Mouse (Mus musculus) thymus, adult 2 months (tissue): Measurements from ENCODE around the gene Hipk1. TPM values are rescaled to one million over a fixed set of nuclear protein-coding genes. Genes with fewer than 3 reads are reported as not detected.

Experiments
- DNase-seq: peaks from one replicate; pipeline ENCODE4 v3.0.0; 2021
- H3K27ac ChIP-seq: fragments of 200-500 bp; 2 replicates; pipeline ENCODE4 v1.5.1; 2012; ENCODE audit warnings: low read length, control low read depth; ENCODE audit not compliant: control insufficient read depth, insufficient read depth
- H3K27me3 ChIP-seq: fragments of 200-500 bp; 2 replicates; pipeline ENCODE4 v1.6.1; 2012; ENCODE audit warnings: mild to moderate bottlenecking, low read length, moderate library complexity, mixed read lengths; ENCODE audit not compliant: control insufficient read depth, insufficient read depth
- H3K36me3 ChIP-seq: fragments of 200-500 bp; 2 replicates; pipeline ENCODE4 v1.6.1; 2012; ENCODE audit warnings: mild to moderate bottlenecking, low read length, moderate library complexity; ENCODE audit not compliant: control insufficient read depth, insufficient read depth
- H3K4me1 ChIP-seq: fragments of 200-500 bp; replicated peaks from 2 replicates; pipeline ENCODE4 v1.6.1; 2012; ENCODE audit warnings: low read length; ENCODE audit not compliant: control insufficient read depth, insufficient read depth
- H3K4me3 ChIP-seq: fragments of 200-500 bp; 2 replicates; pipeline ENCODE4 v1.5.1; 2012; ENCODE audit warnings: mild to moderate bottlenecking, low read length, control low read depth, moderate library complexity; ENCODE audit not compliant: control insufficient read depth, insufficient read depth
- CTCF ChIP-seq: fragments of 200-500 bp; IDR thresholded peaks from 2 replicates; pipeline ENCODE4 v1.5.1; 2012; ENCODE audit warnings: mild to moderate bottlenecking, control low read depth, low read length, moderate library complexity, borderline replicate concordance; ENCODE audit not compliant: control insufficient read depth, poor library complexity, insufficient read depth; ENCODE audit errors: extremely low read depth
- POLR2A ChIP-seq: fragments of 200-500 bp; IDR thresholded peaks from 2 replicates; pipeline ENCODE4 v1.6.1; 2012; ENCODE audit warnings: mild to moderate bottlenecking, low read length, control low read depth, moderate library complexity; ENCODE audit not compliant: control insufficient read depth, poor library complexity, insufficient read depth; ENCODE audit errors: extremely low read depth
- WGBS: fragments of 180-500 bp; shearing (Covaris S2); methylation state at CpG from one replicate; pipeline ENCODE4 v1.1.7; 2018; 5-methylcytosine and 5-hydroxymethylcytosine counted together
- polyA plus RNA-seq: library from polyadenylated mRNA; depleted of rRNA; stranded (reverse); fragments of >200 nt; gene quantifications from 2 replicates; pipeline ENCODE4 v1.2.3, GENCODE M21; 2012

The Hipk1 gene
- polyA plus RNA-seq, 1 experiment, result 172 TPM

DNA sequence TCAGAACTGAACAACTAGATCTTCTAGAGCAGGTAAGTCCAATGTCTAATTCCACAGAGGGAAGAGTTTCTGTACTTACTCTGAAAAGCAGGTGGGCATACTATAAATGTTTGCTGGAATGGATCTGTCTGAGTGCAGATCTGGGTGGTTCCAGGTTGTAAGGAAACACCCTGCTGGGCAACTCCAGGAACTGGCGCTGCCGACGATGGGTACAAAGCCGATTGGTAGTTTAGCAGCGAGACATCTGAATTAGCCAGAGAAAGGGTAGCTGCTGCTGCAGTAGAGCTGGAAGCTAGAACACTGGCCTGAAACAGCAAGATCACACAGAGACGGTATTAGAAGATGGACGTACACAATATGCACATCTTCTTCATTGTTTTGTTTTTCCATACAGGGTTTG is 32.9 kb downstream of the Hipk1 start:
- H3K27me3 ChIP-seq, result no peaks in the 10 kb centered on the region
- H3K4me3 ChIP-seq, result no peak overlapping the region
- H3K27ac ChIP-seq, result no peak overlapping the region
- no peak for TF ChIP-seq CTCF
- TF ChIP-seq POLR2A, result no peak
- H3K36me3 ChIP-seq, result peaks cover 95% of the 10 kb centered on the region
- WGBS, result 97% methylated on average over 7 of the region's 7 CpGs
- DNase-seq, result no peak
- no peaks in the 10 kb centered on the region for H3K4me1 ChIP-seq

DNA sequence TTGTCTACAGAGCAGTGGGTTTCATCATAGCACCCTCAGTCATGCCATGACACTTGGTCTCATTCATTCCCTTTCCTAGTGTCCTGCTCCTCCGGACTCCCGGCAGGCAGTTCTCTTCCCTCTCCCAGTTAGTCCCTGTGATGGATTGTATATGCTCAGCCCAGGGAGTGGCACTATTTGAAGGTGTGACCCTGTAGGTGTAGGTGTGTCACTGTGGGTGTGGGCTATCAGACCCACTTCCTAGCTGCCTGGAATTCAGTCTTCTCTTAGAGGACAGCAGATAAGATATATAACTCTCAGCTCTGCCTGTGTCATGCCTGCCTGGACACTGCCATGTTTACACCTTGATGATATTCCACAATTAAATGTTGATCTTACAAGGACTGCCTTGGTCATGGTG is 34.4 kb downstream of the Hipk1 start:
- Histone ChIP-seq H3K36me3 (peaks cover 95% of the 10 kb centered on the region), H3K4me3 (no peak overlapping the region), H3K27me3 (no peaks in the 10 kb centered on the region), H3K27ac (no peak overlapping the region), H3K4me1 (no peaks in the 10 kb centered on the region)
- WGBS, result 96% methylated on average over 2 of the region's 2 CpGs
- no peak for TF ChIP-seq CTCF
- no peak for TF ChIP-seq POLR2A
- no peak for DNase-seq

DNA sequence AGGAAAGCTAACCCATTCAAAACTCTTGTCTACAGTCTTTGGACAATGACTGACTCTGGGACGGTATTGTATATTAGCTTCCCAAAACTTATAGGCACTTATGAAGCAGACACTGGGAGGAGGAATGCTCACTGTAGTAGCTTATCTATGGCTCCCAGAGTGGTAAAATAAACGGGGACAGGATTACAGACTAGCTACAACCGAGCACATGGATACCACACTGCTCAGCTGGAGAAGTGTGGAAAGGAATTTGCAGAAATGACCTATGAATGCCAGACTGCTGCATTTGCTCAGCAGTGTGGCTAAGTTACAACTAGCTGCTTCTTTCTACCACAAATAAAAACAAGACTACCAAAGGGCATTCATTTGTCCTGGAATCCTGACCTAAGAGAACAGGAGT is 36.0 kb downstream of the Hipk1 start:
- H3K27ac ChIP-seq, result no peak overlapping the region
- H3K36me3 ChIP-seq, result peaks cover 95% of the 10 kb centered on the region
- DNase-seq, result no peak
- TF ChIP-seq POLR2A (no peak), CTCF (no peak)
- no peak overlapping the region for H3K4me3 ChIP-seq
- H3K27me3 ChIP-seq, result no peaks in the 10 kb centered on the region
- H3K4me1 ChIP-seq, result no peaks in the 10 kb centered on the region
- 94% methylated on average over 3 of the region's 3 CpGs for WGBS

DNA sequence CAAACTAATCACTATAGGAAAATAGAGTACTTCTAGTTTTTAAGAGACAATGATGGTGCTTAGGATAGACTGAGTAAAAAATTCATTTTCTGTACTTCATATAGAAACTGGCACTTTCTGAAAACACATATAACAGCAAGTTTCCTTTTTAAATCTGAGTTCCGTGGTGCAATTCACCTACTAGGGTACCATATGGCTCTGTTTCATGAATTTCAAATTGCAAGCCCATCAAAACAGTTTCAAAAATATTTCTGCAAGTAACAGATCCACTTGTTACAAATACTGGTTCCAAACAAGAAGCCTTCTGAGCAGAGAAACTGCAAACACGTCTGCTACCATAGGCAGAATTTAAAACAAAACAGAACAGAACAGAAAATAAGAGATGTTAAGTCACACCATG is 39.8 kb downstream of the Hipk1 start:
- 93% methylated on average over 2 of the region's 2 CpGs for WGBS
- H3K27me3 ChIP-seq, result no peaks in the 10 kb centered on the region
- DNase-seq, result no peak
- no peak overlapping the region for H3K27ac ChIP-seq
- no peak overlapping the region for H3K4me3 ChIP-seq
- no peak for TF ChIP-seq CTCF
- TF ChIP-seq POLR2A, result no peak
- H3K36me3 ChIP-seq, result peaks cover 97% of the 10 kb centered on the region
- no peaks in the 10 kb centered on the region for H3K4me1 ChIP-seq

DNA sequence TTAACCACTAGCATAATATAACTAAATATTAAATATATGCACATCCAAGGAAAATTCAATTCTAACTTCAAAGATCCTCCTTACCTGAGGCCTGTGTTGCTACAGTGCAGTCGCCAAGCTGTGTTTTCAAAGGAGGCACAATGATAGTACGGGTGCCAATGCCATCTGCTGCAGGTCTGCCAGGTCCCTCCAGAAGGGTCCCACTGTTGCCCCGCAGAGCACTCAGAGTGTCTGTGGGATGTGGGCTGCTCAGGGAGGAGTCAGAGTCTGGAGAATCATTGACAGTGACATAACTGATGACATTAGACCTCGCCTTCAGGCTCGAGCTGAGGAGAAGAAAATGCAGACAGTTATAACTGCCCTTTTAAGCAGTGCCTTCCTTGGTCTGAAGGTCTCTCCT is 44.7 kb downstream of the Hipk1 start:
- Histone ChIP-seq H3K4me1 (no peaks in the 10 kb centered on the region), H3K4me3 (no peak overlapping the region), H3K36me3 (peaks cover 91% of the 10 kb centered on the region), H3K27me3 (no peaks in the 10 kb centered on the region), H3K27ac (no peak overlapping the region)
- TF ChIP-seq CTCF, result no peak
- TF ChIP-seq POLR2A, result no peak
- 86% methylated on average over 5 of the region's 5 CpGs for WGBS
- DNase-seq, result no peak

DNA sequence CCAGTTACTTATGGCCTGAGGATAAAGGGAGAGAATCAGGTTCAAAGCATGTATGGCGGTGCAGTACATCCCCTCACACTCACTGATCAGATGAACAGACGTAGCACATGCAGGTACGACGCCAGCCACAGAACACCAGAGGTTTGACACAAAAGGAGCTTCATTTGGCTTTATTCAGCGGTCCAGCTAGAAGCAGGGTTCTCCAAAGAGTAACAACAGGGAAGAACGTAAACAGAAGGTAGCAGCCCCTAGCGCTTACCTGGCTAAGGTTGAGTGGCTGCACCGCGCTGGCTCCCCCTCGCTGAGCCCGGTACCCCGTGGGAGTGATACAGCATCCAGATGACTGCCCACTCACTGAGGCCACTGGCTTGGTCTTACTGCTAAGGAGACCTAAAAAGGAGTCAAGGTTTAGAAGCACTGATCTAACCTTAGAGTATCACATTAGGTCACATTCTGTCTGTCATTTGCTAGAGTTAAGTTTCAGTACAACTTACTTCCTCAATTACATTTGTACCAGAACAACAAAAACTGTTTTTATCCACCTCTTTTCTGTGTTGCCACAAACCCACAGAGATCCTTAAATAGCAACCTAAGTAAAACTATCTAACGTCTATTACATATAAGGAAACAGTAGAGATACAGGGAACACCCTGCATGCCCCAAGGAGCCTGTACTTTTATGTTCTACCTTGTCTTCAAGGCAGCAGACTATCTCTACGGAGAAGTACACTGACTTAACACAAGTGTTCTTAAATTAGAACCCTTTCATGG is 46.2 kb downstream of the Hipk1 start:
- peaks cover 86% of the 10 kb centered on the region for H3K36me3 ChIP-seq
- H3K27ac ChIP-seq, result no peak overlapping the region
- no peak for DNase-seq
- TF ChIP-seq POLR2A, result no peak
- no peak for TF ChIP-seq CTCF
- peaks cover 5% of the 10 kb centered on the region for H3K4me1 ChIP-seq
- no peak overlapping the region for H3K4me3 ChIP-seq
- 73% methylated on average over 14 of the region's 14 CpGs for WGBS
- no peaks in the 10 kb centered on the region for H3K27me3 ChIP-seq

DNA sequence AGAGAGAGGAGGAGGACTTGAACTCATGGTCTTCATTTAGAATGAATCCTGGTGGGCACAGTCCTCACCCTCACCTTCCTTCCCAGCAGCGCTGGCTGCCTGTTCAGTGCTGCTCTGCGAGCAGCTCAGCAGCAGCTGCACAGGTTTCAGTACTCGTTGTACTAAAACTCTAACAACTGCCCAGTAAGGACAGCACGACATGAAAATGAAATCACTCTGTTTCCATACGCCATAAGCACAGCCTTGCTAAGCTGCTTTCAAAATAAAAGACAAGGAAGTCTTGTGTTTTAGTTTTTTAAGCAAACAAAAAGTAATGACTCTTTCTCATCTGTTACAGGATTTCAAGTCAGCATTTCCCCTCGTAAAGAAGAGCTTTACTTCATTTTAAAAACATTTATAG is 48.2 kb downstream of the Hipk1 start:
- WGBS, result 94% methylated on average over 6 of the region's 6 CpGs
- Histone ChIP-seq H3K36me3 (peaks cover 66% of the 10 kb centered on the region), H3K4me3 (no peak overlapping the region), H3K27me3 (no peaks in the 10 kb centered on the region), H3K27ac (no peak overlapping the region), H3K4me1 (peaks cover 5% of the 10 kb centered on the region)
- no peak for DNase-seq
- no peak for TF ChIP-seq POLR2A
- no peak for TF ChIP-seq CTCF
